Mouse (Mus musculus) embryo, embryonic 11.5 days (tissue): ENCODE measurements around the gene Zfp13.
"Not testable (repeated sequence)": the region's sequence is repeated elsewhere in the genome, so short reads cannot be mapped to it uniquely, and the experiment has no call there.

ENCODE experiments used
- DNase-seq: peaks from one replicate; pipeline ENCODE4 v3.0.0-alpha.2; 2012; ENCODE audit warnings: low read depth, low spot score

Zfp13 gene

DNA sequence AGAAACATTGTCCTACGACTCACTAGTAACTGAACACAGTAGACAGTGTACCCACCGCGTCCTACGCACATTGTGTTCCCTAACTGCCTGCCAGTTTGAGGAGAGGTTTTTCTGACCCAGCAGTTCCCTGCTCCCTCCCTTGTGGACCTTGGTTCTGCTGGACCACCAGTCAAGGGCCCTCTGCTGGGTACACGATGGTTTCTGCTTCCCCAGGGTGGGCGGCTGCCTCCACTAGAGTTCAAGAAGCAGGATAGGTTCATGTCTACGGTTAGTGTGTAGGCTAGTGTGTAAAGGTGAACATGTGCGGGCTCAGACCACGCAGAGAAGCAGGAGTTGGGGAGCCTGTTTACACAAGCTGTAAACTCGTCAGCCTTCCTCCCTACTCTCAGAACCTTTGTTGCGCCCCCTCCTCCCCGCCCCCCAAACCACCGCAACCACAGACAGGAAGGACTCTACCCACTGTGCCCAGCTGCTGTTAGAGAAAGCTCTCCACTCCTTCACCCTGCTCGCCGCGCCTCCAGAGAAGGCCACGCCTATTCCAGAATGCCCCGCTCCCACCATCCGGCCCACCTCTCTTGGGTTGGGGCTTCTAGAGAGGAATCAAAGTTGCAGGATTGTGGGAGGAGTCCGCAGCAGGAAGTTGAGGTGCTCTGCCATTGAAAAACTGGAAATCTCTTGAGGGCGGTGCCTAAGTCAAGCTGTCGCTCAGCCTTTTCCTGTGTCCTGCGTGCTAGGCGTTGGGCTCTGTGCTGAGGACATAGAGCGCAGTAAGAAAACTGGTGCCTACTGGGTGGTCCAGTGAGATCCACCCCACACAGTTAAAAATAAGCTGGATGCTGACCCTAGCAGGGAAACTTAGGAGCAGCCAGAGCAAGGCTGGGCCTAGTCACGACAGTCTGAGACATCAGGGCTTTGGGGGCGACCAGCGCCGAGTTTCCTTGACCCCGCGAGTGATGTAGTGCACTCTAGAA is at the start of gene Zfp13:
Zfp13 (minus strand) TSS at position 906 of the 971 bp plus-strand sequence.
- DNase-seq = peak; percentile 86

DNA sequence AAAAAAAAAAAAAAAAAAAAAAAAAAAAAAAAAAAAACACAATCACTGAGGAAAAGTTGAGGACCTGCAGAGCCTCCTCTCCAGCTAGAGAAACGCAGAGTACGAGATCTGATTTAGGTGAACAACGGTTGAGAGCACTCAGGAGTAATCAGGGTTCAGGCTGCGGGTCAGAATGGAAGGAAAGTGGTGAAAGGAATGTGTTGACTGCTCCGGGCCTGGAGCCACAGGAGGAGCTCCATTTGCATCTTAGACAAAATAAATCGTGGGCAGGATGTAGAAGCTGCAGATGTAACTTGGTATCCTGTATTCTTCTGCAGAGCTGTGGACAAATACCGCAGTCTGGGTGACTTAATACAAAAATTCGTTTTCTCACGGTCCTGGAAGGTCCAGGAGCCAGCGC is 46.6 kb upstream of the Zfp13 start:
- DNase-seq = no peak

DNA sequence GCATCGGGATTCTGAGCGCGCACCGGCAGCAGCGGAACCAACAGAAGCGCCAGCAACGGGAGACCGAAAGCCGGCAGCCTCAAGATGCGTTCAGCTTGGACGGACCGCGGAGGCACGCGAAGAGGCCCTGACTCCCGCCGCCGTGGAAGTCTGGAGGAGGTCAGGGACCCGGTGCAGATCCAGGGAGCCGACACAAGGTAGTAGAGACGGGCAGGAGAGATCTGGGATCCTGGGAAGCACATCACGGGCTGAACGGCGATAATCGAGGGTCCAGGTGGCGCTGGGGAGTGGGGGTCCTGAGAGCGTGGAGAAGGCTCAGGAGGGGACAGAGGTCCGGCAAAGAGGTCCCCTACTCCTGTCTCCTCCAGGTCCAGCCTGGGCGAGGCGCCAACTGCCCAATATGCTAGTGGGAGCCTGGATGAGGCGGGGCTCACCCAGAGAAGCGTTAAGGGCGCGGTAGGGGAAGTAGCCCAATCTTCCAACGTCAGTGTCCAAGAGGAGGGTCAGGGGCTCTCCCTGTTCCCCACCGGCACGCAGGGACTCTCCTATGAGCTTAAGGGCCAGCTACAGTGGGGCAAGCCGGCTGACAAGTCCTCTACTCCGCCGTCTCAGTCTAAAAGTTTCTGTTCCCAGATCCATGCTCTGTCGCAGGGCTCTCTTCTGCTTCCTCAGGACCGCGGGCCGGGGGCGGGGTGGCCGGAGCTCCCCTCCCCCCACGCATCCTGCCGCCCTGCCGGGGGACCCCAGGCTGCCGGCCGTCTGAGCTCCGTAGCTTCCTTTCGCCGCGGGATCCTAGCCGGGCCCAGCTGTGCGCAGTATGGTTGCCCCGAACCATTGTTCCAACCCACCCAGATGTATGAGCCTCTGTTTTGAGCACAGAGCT is 45.6 kb upstream of the Zfp13 start, which contains the start of gene Mmp25:
Mmp25 (minus strand) TSS at position 665 of the 883 bp plus-strand sequence.
- DNase-seq = no peak

DNA sequence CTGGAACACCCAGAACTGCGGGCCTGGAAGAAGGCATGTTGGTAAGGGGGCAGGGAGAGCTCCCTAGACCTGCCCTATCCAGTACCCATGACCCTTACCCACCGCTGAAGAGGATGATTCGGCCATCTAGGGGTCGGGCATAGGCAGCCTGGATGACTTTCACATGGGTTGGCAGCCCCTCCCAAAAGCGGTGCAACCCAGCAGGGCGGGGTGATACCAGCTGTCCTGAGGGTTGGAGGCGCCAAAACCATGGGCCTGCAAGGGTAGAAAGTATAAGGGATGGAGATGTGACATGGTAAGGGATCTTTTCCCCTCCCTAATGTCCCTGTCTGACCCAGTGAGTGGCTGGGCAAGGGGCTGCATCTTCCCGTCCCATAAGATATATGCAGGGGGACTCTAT is 32.0 kb upstream of the Zfp13 start:
- no peak for DNase-seq

DNA sequence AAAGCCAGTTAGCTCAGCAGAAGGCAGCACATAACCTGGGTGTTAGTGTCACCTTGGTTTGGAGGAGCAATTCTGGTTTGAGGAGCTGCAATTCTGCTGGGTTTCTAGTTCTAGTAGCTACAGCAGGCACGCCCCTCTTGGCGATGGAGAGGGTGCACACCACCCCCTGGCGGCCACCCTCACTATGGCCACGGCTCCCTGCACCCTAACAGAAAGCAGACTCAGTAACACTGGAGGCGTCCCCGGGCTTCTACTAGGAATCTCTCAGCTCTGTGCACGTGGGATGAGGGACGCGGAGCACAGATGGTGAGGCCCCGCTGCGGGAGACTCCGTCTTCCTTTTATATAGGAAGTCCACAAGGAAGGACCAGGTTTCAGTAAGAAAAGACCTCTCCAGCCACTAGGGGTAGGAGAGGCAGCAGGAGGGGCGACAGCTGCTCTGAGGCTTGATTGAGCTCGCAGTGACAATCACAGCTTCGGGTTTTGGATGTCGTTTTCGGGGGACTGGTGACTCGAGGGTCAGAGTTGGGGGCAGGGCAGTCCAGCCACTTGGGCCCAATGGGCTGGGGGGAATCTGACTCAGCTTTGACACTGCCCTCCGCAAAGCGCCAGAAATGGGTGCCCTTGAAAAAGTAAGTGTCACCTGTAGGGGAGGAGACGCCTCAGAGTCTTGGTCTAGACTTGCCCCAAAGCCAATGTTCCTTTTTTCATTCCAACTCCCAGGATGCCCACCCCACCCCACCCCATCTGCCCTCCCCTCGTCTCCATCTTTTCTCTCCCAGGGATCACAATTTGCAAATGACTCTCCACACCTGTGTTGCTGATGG is 31.1 kb upstream of the Zfp13 start:
- peak; percentile 65 for DNase-seq

DNA sequence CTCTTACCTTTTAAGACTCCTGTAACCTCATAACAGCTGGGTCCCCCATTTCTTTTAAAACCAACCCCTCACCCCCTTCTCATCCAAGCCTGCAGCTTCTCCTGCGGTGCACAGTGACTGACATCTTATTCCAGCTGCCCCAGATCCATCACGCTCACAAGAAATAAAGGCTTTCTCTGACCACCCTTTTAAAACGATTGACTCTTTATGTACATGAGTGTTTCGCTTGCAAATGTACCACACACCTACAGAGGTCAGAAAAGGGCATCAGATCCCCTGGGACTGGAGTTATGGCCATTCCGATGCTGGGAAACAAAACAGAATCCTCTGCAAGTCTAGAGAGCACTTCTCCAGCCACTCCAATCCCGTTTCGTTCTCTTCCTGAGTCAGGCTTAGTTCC is 28.5 kb upstream of the Zfp13 start:
- no peak for DNase-seq

DNA sequence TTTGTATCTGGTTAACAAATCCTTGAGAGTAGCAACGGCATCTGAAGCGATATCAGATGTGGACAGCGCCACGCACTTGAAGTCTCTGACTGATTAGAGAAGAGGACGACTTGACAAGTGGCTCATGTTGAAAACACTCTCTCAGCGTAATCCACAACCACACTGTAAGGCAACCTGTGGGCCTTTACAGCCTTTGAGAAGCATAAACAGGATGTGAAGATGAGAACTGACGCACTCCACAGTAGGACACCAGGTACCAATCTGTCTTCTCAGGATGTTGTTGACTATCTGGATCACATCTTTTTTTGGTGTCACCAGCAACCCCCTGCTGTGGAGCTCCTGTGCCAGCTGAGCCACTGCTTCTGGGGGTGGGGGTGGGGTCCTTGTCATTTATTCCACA is 21.1 kb upstream of the Zfp13 start:
- no peak for DNase-seq

DNA sequence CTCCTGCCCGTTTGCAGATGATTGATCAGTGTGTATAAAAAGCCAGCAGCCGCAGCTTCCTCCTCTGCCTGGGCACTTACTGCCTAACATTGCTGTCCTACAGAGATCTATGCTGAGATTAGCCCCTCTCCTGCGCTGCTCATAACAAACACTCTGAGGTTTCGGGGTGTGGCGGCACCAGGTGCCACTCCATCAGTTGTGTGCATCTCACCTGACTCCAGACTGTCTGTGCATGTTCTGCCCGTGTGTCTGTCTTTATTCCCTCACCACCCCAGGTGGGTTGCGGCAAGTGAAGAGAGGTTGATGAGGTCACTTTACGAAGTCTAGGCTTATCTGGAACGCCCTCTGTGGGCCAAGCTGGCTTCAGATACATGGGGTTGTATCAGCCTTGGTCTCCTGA is 17.8 kb upstream of the Zfp13 start:
- DNase-seq = no peak

DNA sequence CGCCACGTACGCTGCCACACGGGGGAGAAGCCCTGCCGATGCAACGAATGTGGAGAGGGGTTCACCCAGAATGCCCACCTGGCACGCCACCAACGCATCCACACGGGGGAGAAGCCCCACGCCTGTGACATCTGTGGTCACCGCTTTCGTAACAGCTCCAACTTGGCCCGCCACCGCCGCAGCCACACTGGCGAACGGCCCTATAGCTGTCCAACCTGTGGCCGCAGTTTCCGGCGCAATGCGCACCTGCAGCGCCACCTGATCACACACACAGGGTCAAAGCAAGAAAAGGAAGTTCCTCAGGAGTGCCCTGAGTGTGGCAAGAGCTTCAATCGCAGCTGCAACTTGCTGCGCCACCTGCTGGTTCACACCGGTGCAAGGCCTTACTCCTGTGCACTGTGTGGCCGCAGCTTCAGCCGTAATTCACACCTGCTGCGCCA is 11.1 kb upstream of the Zfp13 start:
- no peak for DNase-seq

DNA sequence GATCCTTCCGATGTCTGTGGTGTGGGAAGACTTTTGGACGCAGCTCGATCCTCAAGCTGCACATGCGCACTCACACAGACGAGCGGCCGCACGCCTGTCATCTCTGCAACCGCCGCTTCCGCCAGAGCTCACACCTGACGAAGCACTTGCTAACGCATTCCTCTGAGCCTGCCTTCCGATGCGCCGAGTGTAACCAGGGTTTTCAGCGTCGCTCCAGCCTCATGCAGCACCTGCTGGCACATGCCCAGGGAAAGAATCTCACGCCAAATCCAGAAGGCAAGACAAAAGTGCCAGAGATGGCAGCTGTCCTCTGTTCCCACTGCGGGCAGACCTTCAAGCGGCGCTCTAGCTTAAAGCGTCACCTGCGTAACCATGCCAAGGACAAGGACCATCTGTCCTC is 10.3 kb upstream of the Zfp13 start:
- DNase-seq = no peak

DNA sequence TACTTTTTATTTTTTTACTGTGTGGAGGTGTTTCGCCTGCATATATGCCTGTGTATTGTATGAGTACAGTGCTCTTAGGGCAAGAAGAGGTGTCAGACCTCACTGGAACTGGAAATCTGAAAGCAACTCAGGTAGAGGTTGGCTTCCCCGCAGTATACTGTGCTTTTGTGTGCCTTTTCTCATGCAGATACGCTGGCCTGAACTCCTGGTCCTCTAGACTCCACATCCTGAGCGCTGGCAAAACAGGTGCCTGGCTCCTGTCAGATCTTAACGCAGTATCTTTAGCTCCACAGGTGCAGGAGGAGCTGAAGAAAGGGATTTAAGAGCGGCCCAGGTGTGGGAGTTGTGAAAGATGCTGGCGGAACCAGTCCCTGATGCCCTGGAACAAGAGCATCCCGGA is 5.9 kb upstream of the Zfp13 start:
- DNase-seq = no peak

DNA sequence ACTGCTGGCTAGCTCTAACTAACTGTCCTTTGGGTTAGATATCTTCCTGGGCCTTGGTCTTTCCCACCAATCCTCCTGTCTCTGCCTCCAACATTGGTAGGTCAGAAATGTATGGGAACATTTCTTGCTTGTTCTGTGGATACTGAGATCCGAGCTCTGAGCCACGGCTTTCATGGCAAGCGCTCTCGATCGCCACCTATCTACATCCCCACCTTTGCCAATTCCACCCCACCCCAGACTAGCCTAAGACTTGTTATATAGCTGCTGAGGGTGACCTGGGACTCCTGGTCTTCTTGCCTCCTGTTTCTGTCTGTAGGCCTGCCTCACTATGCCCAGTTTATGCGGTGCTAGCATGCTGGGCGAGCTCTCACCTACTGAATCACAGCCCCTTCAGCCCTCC is 5.1 kb upstream of the Zfp13 start:
- no peak for DNase-seq

DNA sequence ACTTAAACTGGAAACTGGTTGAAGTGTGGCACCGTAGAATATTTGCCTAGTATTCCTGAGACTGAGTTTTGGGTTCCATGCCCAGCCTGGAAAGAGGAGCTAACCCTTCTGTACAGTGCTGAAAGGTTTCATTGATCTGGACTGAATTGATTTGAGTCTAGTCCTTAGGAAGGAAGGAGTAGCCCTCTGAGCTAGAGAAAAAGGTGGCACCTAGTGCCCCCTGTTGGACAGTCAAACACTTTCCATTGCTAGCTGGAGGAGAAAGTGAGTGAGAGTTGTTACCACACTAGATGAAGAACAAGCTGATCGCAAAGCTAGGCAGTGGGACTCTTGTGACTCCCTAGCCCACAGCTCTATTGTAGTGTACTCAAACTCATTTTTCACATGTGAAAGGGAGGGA is 4.3 kb upstream of the Zfp13 start:
- no peak for DNase-seq

DNA sequence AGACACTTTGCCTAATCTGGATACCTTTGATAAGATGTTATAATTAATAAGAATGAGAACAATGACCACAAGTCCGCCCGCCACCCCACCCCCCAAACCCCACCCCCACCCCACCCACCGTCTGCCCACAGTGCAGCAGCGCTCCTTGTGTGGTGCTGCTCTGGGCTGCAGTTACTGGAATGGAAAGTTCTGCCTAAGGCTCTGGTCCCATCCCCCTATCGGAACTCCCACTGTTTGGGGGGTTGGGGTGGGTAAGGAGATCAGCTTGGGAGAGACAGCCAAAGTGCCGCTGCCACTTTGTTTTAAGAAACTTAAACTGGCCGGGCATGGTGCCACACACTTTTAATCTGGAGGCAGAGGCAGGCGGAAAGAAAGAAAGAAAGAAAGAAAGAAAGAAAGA is 3.8 kb upstream of the Zfp13 start:
- no peak for DNase-seq

DNA sequence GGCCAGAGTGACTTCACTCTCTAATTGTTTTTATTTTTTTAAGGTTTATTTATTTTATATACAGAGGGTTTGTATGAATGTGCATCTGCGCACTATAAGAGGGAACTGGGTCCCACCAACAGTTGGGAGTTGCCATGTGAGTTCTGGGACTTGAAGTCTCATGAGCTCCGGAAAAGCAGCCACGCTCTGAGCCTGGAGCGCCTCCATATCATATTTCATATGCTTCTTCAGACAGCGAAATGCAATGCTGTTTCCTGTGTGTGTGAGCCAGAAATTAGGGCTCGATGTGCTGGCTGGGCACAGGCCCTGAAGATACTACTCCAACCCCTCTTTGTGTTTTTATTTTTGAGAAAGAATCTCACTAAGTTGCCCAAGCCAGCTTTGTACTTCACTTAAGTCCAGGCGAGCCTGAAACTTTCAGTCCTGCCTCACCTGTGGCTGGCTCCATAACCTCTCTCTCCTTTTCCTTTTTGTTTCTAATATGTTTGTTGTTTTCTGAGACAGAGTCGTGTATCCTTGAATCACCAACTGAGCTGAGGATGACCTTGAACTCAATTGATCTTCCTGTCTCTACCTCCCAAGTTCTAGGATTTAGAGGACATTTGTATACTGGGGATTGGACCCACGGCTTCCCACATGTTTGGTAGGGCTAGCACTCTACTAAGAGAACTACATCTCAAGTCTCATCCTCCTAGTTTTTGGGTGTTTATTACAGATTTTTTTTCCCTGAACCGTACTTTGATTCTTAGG is 2.7 kb upstream of the Zfp13 start:
- no peak for DNase-seq

DNA sequence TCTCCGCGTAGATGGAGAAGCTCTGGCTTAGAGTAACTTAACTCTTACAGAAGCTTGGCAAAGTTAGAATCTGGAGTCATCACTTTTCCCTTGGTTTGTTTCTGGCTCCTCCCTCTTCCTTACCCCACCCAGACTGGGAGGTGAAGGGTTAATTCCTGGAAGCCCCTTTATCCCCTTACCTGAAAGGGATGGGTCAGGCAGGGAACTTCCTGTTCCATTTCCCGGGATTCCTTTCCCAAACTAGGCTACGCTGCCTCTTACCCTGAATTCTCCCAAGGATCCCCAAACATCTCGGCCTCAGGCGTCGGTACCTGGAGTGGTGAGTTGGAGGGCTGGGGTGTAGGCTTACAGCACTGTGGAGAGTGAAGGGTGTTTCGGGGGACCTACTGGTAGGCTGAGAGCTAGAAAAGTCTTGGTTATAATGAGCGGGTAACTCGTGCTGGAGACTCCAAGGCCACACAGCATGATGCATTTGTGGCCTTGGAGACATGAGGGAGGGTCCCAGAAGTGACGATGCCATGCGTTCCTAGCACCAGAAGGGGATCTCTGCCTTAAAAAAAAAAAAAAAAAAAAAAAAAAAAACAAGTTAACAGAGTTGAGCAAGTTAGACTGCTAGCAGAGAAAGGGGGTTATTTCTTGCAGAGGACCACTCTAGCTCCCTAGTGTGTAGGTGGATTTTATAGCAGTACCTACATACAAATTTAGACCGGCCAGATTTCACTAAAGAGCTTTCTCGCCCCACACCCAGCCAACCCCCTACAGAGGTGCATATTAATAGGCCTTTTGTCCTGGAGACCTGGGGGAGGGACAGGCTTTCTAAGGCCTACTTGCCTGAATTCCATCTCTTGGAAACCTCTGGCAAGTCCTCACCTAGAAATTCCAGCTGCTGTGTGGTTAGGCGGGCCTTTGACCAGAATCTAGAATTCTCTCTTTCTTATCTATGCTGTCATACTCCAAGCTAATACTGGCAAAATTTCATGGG is 1.6 kb upstream of the Zfp13 start, which contains the start of gene Zscan10:
Zscan10 (plus strand) TSS at position 216 of the 982 bp plus-strand sequence.
- DNase-seq = no peak

DNA sequence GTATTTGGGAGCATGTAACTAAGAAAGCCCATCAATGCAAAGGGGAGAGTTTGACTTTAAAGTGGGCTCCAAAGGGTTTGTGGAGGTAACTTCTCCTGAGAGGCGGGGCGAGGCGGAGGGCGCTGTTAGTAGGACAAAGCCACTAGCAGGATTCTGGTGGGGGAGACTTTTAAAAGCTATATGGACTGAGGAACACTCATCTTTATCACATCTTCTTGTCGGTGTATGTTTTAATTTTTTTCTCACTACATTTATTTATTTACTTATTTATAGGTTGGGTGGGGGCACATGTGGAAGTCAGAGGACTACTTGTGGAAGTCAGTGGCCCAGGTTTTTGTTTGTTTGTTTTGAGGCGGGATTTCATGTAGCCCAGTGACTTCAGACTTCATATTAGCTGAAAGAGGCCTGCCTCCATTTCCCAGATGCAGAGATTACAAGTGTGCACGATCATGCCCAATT is 347 bp upstream of the Zfp13 start:
- no peak for DNase-seq

DNA sequence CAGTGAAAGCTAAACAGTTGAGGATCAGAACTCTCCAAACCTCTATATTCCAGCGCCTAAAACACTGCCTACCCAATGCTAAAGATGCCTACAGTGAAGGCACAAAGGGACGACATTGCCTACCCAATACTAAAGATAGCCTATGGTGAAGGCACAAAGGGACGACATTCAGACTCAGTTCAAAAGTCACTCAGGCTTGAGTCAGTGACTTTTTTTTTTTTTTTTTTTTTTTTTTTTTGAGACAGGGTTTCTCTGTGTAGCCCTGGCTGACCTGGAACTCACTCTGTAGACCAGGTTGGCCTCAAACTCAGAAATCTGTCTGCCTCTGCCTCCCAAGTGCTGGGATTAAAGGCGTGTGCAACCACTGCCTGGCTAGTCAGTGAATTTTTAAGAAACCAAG is 4.1 kb downstream of the Zfp13 start:
- not testable (repeated sequence) for DNase-seq

DNA sequence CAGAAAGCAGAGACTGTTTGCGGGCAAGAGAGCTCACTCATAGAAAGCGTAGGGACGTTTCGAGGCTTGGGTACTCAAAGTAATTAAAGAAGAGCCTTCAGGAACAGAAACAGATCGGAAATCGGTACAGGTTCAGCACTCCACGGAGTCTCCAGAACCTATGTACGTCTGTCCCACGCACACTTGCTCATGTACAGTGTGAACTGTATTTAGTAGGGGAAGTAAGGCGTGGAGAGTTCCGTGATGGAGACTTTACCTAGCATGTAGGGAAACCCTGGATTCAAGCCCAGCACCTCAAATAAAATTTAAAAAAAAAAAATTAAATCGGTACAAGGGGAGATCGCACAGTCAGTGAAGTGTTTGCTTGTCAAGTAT is 6.4 kb downstream of the Zfp13 start:
- no peak for DNase-seq
